ENCODE assay signal across 9 mouse cellular contexts in the genomic region with DNA sequence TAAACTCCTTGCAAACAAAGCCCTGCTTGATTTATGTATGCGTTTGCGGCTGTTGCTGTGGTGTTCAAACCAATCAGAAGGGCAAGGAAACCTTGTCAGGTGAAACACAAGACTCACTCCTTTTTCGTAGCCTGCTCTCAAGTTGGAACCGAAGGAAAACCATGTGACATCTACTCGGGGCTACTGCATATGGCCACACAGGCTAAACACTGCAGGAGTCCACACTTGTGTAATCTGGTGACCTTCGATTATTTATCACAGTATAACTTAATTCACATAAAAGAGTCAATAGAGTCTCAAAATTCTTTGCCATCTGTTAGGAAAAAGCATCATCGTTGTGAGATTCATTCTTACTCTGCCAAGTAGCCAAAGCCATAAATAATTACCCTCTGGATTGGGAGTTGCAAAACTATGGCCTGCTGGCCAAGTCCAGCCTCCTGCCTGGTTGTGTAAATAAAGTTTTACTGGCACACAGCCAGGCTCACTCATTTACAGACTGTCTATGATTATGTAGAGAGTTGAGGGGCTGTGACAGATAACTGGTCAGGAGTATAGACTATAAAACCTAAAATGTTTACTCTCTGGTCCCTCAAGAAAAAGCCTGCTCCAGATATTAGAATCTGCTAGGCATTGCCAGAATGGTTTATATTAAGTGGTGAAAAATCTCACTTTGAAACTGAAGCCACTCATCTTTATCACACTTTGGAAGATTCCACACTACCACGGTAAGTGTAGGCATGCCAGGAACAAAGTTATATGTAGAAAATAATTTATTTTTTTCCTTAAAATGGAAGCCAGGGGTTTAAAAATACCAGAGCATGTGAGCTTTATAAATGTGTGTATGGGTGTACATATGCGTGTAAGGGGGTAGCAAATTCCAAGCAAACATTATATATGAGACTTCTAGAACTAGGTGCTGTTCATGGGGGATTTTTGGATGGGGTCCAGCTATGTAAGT. TPM values are rescaled to one million over a fixed set of nuclear protein-coding genes. Genes with fewer than 3 reads are reported as not detected.
A peak's percentile ranks its signal among the peaks of the same experiment; 100 is the strongest.
DNase-seq lines count a peak whose midpoint lies in the region; ATAC-seq and TF ChIP-seq lines count a peak whose summit lies in the region.
"Had no signal": no experiment of that assay in that cellular context is flagged by ENCODE, and none has a peak within 500 bp of the region (broad histone marks: within the 10 kb centered on the region; RNA-seq: fewer than 3 reads in every experiment).

No protein-coding gene starts in this region.

- no peak overlapping the region for H3K4me2 ChIP-seq in intestine, postnatal 0 days (replicated peaks; ENCODE audit: low read depth)
- H3K4me2 ChIP-seq in lung, embryonic 14.5 days: no peak overlapping the region
- H3K4me2 ChIP-seq in midbrain, embryonic 14.5 days (ENCODE audit: low read length): no peak overlapping the region
- H3K4me2 ChIP-seq: limb, embryonic 12.5 days had no signal

- H3K9ac ChIP-seq in intestine, postnatal 0 days (ENCODE audit: low read depth, low read length): no peak overlapping the region
- no peak overlapping the region for H3K9ac ChIP-seq in lung, embryonic 14.5 days
- no peak overlapping the region for H3K9ac ChIP-seq in midbrain, embryonic 14.5 days (replicated peaks; ENCODE audit: low read length)
- H3K9ac ChIP-seq: limb, embryonic 12.5 days had no signal

- POLR2A ChIA-PET in Patski (lab: Charles Lee): interaction anchor here (0.8 to 1.3 kb wide), 2 partner anchors 11 to 18 kb away, joined by 3 read pairs; no protein-coding TSS in a partner anchor

- peak; percentile 51 for ATAC-seq in Patski
- ATAC-seq in intestine, postnatal 0 days: peak; percentile 45; the same call in 1 of the 2 replicates
- peak; percentile 96 for ATAC-seq in lung, embryonic 14.5 days (ENCODE audit: insufficient read depth)
- ATAC-seq in midbrain, embryonic 14.5 days (ENCODE audit: low FRiP score, low TSS enrichment): no peak

- peak; percentile 26 for DNase-seq in gastrocnemius, postnatal 14 days
- no peak for DNase-seq in gastrocnemius, postnatal 36 days
- DNase-seq in Patski (ENCODE audit: low read depth, low spot score): peak; percentile 42
- peak; percentile 96 for DNase-seq in lung, embryonic 14.5 days
- DNase-seq in midbrain, embryonic 14.5 days: no peak
- no peak for DNase-seq in thymus, postnatal 4 days
- DNase-seq in layer of hippocampus, postnatal 10 days (ENCODE audit: low spot score in 2 of 2): no peak

- CTCF ChIA-PET in Patski (lab: Charles Lee): interaction anchor here (0.7 kb wide), 1 partner anchor 50 kb away, joined by 3 read pairs; no protein-coding TSS in a partner anchor

- in situ Hi-C loops in Patski (cut with MboI; ENCODE audit: low pct_unique_long_range_greater_than_20kb): no loop called here

- H3K9me3 ChIP-seq in intestine, postnatal 0 days (ENCODE audit: control insufficient read depth): no peaks in the 10 kb centered on the region
- no peaks in the 10 kb centered on the region for H3K9me3 ChIP-seq in lung, embryonic 14.5 days (ENCODE audit: low read depth, low read length)
- no peaks in the 10 kb centered on the region for H3K9me3 ChIP-seq in midbrain, embryonic 14.5 days (ENCODE audit: control insufficient read depth, low read length)
- H3K9me3 ChIP-seq: limb, embryonic 12.5 days had no signal

- H3K27ac ChIP-seq in intestine, postnatal 0 days (ENCODE audit: low read depth, low read length): no peak overlapping the region
- peak overlapping the region; percentile 51; the same call in 1 of the 2 replicates for H3K27ac ChIP-seq in lung, embryonic 14.5 days (ENCODE audit: low read depth)
- H3K27ac ChIP-seq in midbrain, embryonic 14.5 days (replicated peaks; ENCODE audit: low read depth, low read length): no peak overlapping the region
- H3K27ac ChIP-seq: limb, embryonic 12.5 days had no signal

- TF ChIP-seq CTCF in Patski (IDR thresholded peaks at IDR 0.05): no peak
- no peak for TF ChIP-seq CTCF in intestine, postnatal 0 days (IDR thresholded peaks at IDR 0.05; ENCODE audit: low read depth)
- TF ChIP-seq CTCF in lung, embryonic 14.5 days (IDR thresholded peaks at IDR 0.05; ENCODE audit: low read depth): no peak

- H3K4me3 ChIP-seq in intestine, postnatal 0 days (ENCODE audit: low read depth, low read length): no peak overlapping the region
- H3K4me3 ChIP-seq in lung, embryonic 14.5 days (ENCODE audit: low read depth, low read length): no peak overlapping the region
- no peak overlapping the region for H3K4me3 ChIP-seq in midbrain, embryonic 14.5 days (replicated peaks; ENCODE audit: low read depth, low read length)
- H3K4me3 ChIP-seq: limb, embryonic 12.5 days had no signal

- intact Hi-C loops in gastrocnemius, postnatal 14 days (cut with DNase I; ENCODE audit: low total_unique reads): no loop called here
- intact Hi-C loops in gastrocnemius, postnatal 36 days (cut with DNase I): no loop called here

- H3K36me3 ChIP-seq in intestine, postnatal 0 days (ENCODE audit: control insufficient read depth, insufficient read depth): no peaks in the 10 kb centered on the region
- no peaks in the 10 kb centered on the region for H3K36me3 ChIP-seq in lung, embryonic 14.5 days (ENCODE audit: insufficient read depth)
- H3K36me3 ChIP-seq in midbrain, embryonic 14.5 days (ENCODE audit: control insufficient read depth, insufficient read depth, low read length): no peaks in the 10 kb centered on the region
- H3K36me3 ChIP-seq: limb, embryonic 12.5 days had no signal

- 0 out of 2 replicates have a peak, but pooled peaks cover 3% of the 10 kb centered on the region for H3K4me1 ChIP-seq in intestine, postnatal 0 days (replicated peaks; ENCODE audit: control insufficient read depth, insufficient read depth, low read length)
- H3K4me1 ChIP-seq in lung, embryonic 14.5 days (ENCODE audit: insufficient read depth): peaks cover 20% of the 10 kb centered on the region; the same call in 1 of the 2 replicates
- no peaks in the 10 kb centered on the region for H3K4me1 ChIP-seq in midbrain, embryonic 14.5 days (ENCODE audit: control insufficient read depth, insufficient read depth, low read length)

- no peaks in the 10 kb centered on the region for H3K27me3 ChIP-seq in Patski
- H3K27me3 ChIP-seq in intestine, postnatal 0 days (replicated peaks; ENCODE audit: control insufficient read depth, insufficient read depth, low read length): no peaks in the 10 kb centered on the region
- no peaks in the 10 kb centered on the region for H3K27me3 ChIP-seq in lung, embryonic 14.5 days (ENCODE audit: insufficient read depth, low read length)
- no peaks in the 10 kb centered on the region for H3K27me3 ChIP-seq in midbrain, embryonic 14.5 days (ENCODE audit: control insufficient read depth, insufficient read depth, low read length)
- H3K27me3 ChIP-seq: limb, embryonic 12.5 days had no signal

- WGBS in intestine, postnatal 0 days: 41% methylated on average over 9 of the region's 9 CpGs
- 41% methylated on average over 9 of the region's 9 CpGs for WGBS in lung, embryonic 14.5 days
- 88% methylated on average over 9 of the region's 9 CpGs for WGBS in midbrain, embryonic 14.5 days

RNA-seq across cellular contexts. Expression of a gene that starts 40.3 kb away (rescaled TPM):
- 10 to 100 TPM; 14.6 to 17.7 TPM for total RNA-seq in gastrocnemius, postnatal 14 days (2021)
- 10 to 100 TPM in 1 of 2 experiments, 1 to 10 TPM in 1; 8.3 to 10.2 TPM for total RNA-seq in gastrocnemius, postnatal 36 days (2021)
- polyA plus RNA-seq in Patski (2021): 12.7 TPM
- polyA plus RNA-seq in intestine, postnatal 0 days (2015; fragmentation: Nextera tagmentation; extraction: Ambion mirVana): 3.0 and 3.5 TPM in 2 replicates
- 16.8 and 17.1 TPM in 2 replicates for polyA plus RNA-seq in lung, embryonic 14.5 days (2014; fragmentation: Nextera tagmentation; extraction: Ambion mirVana)
- 46.4 and 49.1 TPM in 2 replicates for polyA plus RNA-seq in midbrain, embryonic 14.5 days (2014; fragmentation: Nextera tagmentation; extraction: Ambion mirVana)
- total RNA-seq in layer of hippocampus, postnatal 10 days (2021): 100 to 1,000 TPM; 197 to 221 TPM

Comparison
In these comparisons a context has a peak if more than half of its experiments do, and no peak if none do; other contexts are left out.
1. DNase-seq: peak in gastrocnemius, postnatal 14 days (single experiment), Patski (single experiment) and lung, embryonic 14.5 days (single experiment); none in gastrocnemius, postnatal 36 days (0 of 2), midbrain, embryonic 14.5 days (single experiment), thymus, postnatal 4 days (single experiment) and layer of hippocampus, postnatal 10 days (0 of 2).